10 mouse cellular contexts compared by ENCODE assay signal in the genomic region with DNA sequence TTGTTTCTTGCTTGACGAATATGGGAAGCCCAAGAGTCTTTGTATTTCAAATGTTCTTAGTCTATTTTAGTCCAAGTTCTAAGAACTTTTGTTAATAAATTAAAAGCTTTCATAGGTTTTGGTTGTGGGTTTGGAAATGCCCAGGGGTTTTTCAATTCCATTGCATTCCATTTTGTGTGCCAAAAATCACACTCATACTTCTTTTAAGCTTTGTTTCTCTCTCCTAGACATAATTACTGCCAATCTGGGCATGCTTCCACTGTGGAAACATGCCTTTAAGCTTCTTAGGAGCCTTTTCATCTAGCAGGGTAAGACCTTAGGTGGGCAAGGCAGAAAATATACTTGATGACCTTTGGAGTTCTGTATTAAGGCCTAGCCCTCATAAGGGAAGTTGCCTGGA.
"Had no signal": no experiment of that assay in that cellular context is flagged by ENCODE, and none has a peak within 500 bp of the region (broad histone marks: within the 10 kb centered on the region; RNA-seq: fewer than 3 reads in every experiment).

No protein-coding gene starts in this region.

- DNase-seq: kidney, adult 8-10 months; kidney, postnatal 36 days; layer of hippocampus, adult 9-11 months; left cerebral cortex, postnatal 4 days; liver; lung, adult 2 months; lung, postnatal 36 days; right cerebral cortex, adult 18-20 months; right cerebral cortex, postnatal 25 days; thymus, postnatal 14 days had no signal
